Mouse (Mus musculus): ENCODE data around the gene Mecom.

DNA sequence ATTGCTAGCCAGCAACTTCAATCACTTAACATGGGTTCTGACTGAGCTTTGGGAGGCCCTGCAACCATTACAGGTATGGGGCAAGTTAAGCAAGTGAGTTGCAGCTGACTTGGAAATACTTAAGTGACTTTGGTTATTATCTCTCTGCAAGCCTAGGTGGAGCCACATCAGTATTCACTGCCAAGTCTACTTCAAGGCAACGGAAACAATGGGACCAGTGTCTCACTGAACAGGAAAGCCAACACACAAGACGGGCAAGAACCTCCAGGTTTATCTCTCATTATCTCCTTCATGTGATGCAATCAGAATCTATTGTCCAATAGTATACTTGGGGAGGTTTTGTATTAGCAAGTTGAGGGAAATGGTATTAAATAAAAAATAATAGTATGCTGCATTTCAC is 415.4 kb downstream of the Mecom start:
- TF ChIP-seq CTCF (IDR thresholded peaks at IDR 0.05; ENCODE audit: borderline replicate concordance, insufficient read depth, low read depth, low read length) (no peak), POLR2A (IDR thresholded peaks at IDR 0.05; ENCODE audit: borderline replicate concordance, insufficient read depth, low read length) (no peak)
